Mouse (Mus musculus) G1E-ER4 (cell line): ENCODE data around the gene Astn1. TPM values are rescaled to one million over a fixed set of nuclear protein-coding genes. Genes with fewer than 3 reads are reported as not detected.

Experiments
- GATA1 ChIP-seq: IDR thresholded peaks from one replicate; pipeline ENCODE4 v1.8.0; 2012; ENCODE audit warnings: low read length, inconsistent platforms
- polyA plus RNA-seq: library from polyadenylated mRNA; stranded (reverse); fragments of >175 nt; gene quantifications from 2 replicates; pipeline ENCODE4 v1.2.3, GENCODE M21; 2012

The Astn1 gene
- polyA plus RNA-seq, 1 experiment, result not detected

DNA sequence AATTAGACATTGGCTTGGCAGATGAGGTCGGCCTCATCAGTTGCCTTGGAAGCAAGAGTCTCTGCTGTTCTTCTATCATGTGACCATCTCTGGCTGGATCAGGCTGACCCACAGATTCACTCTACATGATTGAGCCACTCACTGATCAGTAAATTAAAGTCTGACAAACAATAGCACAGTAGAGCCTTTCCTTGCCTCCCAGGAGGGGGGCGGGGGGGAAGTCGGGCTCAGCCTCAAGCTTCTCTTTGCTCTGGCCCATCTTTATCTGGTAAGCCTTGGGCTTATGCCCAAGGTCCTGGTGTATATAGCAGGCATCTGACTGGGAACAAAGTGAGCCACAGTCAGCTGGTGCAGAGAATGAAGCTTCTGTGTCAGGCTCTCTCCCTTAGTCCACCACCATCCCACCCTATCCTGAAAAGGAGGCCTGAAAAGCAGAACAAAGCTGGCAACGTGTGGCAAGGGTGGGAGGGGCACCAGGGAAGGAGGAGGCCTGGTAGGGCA is 127.5 kb downstream of the Astn1 start:
- no peak for TF ChIP-seq GATA1

DNA sequence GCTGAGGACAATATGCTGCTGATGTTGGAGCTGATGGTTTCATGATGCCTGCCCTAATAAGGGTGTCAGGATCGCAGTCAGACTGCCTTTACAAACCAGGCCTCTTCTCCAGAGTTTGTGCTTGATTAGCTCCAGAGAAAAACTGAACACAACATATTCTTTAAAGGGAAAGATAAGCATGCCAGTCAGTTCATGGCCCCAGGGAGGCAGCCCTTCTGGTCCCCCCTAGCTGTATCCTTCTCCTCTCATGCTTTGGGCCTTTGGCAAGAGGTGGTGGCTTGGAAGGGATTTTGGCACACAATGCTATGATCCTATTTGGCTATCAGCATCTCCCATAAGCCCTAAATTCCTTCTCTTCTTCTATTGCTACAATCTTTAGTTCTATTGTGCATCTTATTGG is 128.1 kb downstream of the Astn1 start:
- no peak for TF ChIP-seq GATA1

GRCm38 (mm10) chr1:158493289-158493688 is 131.2 kb downstream of the Astn1 start:
- TF ChIP-seq GATA1, result no peak

DNA sequence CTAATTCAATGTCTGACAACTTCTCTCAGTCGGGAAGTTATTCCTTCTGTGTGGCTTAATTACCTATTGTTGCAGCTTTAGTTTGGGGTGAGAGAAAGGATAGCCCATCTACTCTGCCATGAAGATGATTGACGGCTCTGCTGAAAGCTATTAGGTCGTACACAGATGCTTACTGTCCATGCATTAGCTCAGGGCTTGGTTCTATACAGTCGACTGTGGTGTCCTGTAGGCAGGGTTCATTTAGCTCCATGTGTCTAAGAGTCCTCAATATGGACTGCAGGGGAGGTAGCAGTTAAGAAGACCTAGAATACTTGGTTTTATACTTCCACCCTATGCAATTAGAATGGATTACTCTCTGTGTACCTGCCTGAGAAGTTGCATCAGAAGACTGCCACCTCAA is 138.1 kb downstream of the Astn1 start:
- TF ChIP-seq GATA1, result no peak

DNA sequence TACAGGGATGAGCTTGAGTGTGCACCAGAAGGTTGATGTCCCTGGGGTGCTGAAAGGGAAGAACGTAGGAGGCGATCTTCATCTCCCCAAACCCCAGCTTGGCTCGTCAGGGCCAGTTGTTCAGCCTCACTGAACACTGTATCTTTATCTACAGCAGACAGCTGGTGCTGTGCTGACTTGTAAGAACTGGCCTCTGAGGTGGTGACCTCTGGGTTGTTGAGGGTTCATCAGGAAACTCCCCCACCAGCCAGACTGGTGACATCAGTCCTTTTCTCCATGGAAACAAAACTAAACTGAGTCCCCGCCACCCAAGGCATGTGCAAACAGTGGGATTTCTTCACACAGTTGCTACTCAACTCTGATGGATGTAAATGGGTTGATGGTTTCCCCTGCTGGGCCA is 138.9 kb downstream of the Astn1 start:
- TF ChIP-seq GATA1, result no peak

DNA sequence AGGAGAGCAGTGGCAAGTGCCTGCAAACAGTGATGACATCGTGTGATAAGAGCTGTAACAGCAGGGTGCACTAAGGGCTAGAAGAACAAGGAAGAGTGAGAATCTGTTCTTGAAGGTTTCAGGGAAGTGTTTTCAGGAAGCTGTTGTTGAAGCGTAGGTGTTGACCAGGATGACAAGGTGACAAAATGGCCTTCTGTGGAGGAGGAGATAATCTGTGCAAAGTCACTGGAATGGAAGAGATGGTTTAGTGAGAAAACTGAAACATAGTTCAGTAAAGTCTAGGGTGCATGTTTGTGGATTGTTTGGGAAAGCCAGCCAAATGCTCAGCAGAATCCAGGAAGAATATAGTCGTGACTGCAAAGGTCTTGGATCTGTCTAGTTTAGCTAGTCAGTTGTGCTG is 145.5 kb downstream of the Astn1 start:
- no peak for TF ChIP-seq GATA1

DNA sequence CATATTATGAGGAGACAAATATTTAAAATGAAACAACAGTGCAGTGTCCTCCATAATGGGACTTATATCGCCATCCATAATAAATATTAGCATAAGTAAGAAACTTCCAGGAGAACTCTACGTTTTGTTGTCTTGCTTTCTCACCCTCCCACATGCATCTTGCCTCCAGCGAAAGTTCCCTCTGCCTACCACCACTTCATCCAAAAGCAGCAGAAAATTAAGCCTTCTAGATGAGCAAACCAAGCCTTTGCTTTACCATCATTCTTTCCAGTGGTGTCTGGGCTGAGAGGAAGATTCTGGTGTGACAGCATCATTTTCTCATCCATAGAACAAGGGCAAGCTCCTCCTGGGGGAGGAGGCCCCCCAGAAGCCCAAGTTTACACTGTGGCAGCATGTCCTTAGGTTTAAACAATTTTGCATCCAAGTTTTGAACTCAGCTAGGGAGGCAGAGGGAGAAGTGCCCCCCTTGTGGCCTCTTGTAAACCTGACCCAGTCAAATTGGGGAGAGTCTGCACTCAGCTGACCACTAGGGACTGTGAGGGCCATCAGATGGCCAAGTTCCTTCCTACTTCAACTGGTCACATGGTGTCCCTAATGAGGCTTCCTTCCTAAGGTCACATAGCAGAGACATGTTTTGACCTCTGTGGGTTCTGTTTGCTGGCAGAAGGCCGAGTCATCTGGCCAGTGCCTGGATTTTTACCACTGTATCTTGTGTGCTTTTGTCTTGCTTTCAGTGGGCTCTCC is 147.2 kb downstream of the Astn1 start:
- no peak for TF ChIP-seq GATA1

- TF ChIP-seq GATA1, result no peak
These were observed 148.6 kb downstream of the Astn1 start for GRCm38 (mm10) chr1:158510478-158511207.

GRCm38 (mm10) chr1:158512089-158512488 is 150.0 kb downstream of the Astn1 start:
- TF ChIP-seq GATA1, result no peak

DNA sequence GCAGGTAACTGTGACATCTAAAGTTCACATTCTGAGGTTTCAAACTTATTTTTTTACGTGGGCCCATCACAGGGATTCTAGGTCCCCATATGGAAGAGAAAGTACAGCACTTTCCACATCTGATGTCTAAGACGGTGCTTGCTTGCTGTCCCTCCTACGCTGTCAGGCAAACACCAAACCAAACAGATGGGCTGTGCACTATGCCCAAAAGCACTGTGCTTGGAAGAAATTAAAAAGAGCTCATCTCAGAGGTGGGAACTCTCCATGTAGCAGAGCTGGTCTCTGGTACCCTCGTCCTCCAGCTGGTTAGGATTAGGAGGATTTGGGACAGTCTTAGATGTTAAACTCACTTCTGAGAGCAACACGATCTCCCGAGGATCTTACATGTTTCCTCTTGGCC is 150.6 kb downstream of the Astn1 start:
- no peak for TF ChIP-seq GATA1

DNA sequence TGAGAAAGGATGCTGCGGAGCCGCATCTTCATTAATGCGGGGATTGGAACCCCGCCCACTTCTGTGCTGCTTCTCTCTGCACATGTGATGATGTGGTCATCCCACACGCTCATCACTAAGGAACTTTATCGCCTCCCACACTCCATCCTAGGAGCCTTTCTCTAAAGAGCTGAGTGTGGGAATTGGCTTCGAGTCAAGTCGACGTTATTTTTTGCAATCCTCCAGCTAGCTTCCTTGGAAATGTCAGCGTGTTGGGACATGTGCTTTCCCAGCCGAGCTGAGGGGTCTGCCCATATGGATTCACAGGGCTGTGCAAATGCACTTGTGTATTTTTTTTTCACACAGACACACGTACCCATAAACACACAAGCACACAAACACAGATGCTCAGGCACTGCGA is 151.5 kb downstream of the Astn1 start:
- TF ChIP-seq GATA1, result no peak

- TF ChIP-seq GATA1, result no peak
These were observed 154.5 kb downstream of the Astn1 start for GRCm38 (mm10) chr1:158516558-158516957.

DNA sequence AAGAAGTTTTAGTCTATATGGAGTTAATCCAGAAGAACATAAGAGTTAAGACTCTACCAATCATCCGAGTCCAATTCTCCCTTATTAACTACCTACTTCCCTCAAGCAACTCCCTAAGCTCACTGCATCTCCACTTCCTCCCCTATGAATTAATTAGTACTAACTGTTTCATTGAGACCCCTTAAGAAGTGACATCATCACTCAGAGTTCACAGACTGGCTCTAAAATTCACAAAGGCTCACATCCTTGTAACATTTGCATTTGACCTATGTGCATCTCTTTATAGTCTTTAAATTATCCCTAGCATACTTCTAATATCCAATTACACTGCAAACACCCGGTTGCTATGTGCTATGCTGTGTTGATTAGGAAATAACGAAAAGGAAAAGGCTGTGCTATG is 174.1 kb downstream of the Astn1 start:
- no peak for TF ChIP-seq GATA1

DNA sequence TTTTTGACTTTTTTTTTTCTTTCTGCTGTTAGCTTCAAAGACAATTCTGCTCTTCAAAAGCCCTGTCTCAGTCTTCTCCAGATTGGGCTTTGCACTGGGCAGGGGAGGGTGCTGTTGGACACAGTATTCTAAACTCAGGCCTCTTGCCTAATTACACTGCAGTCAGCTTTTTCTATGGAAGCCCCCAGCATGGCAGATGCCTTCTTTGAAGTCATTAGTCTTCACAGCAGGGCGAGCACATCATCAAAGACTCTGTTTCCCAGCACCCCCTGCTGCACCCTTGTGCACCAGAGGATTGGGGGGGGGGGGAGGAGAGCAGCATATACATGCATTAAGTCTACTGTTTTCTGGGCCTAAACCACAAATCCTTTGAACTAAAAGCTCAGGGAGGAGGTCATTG is 174.8 kb downstream of the Astn1 start:
- TF ChIP-seq GATA1, result no peak

DNA sequence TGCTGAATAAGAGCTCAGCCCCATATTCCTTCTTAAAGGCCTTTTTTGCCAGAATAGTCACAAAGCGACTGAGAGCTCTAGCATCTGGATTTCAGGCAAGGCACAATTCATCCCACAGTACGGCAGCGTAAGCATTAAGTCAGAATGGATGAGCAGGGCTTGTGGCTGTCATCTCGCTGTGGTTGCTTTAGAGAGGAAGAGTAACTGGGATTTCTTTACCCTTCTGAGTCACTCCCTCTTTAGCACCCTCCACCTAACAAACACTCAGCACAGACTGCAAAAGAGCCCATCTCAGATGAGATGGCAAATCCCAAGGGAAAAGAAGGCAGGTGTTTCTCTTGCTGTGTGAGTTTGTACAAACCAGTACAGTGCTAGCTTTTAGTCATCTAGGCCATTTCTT is 183.0 kb downstream of the Astn1 start:
- no peak for TF ChIP-seq GATA1

DNA sequence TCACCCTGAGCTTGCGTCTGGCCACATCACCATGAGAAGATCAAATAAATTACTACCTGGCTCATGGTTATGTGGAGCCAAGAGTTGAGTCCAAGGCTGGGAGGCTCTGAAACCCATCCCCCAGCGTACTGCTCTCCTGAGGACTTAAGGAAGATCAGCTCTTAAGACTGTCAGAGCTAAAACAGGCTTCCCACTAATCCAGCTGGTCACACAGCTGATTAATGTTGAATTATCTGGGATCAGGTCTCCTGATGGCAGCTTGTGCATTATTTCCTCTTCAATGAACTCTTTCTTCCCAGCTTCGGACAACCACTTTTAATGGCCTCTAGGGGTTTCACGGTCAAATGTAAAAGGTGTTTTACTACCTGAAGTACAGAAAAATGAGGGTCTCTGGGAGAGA is 184.4 kb downstream of the Astn1 start:
- TF ChIP-seq GATA1, result no peak

GRCm38 (mm10) chr1:158547592-158548211 is 185.6 kb downstream of the Astn1 start:
- TF ChIP-seq GATA1, result no peak

DNA sequence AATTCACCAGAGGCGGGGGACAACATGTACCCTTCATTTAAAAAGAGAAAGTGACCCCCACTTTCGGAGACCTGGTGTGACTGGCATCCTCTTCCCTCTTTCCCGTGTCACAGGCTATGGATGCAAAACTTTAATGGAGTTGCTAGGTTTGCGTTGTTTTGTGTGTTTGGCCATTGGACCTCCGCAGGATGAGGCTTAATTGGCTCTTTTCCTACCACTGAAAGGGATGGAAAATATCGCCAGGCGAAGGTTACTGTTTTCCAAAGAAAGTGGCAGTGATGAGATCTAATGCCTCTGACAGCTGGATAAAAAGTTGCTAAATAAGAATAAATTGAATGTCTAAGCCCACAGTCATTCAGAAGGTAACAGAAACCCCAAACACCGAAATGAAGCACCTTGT is 186.2 kb downstream of the Astn1 start:
- TF ChIP-seq GATA1, result no peak
